Mouse (Mus musculus): Measurements from ENCODE around the gene Lmntd2. TPM values are rescaled to one million over a fixed set of nuclear protein-coding genes. Genes with fewer than 3 reads are reported as not detected.
A peak's percentile ranks its signal among the peaks of the same experiment; 100 is the strongest.

Lmntd2 gene
- polyA plus RNA-seq, 1 experiment = 0.10 TPM

DNA sequence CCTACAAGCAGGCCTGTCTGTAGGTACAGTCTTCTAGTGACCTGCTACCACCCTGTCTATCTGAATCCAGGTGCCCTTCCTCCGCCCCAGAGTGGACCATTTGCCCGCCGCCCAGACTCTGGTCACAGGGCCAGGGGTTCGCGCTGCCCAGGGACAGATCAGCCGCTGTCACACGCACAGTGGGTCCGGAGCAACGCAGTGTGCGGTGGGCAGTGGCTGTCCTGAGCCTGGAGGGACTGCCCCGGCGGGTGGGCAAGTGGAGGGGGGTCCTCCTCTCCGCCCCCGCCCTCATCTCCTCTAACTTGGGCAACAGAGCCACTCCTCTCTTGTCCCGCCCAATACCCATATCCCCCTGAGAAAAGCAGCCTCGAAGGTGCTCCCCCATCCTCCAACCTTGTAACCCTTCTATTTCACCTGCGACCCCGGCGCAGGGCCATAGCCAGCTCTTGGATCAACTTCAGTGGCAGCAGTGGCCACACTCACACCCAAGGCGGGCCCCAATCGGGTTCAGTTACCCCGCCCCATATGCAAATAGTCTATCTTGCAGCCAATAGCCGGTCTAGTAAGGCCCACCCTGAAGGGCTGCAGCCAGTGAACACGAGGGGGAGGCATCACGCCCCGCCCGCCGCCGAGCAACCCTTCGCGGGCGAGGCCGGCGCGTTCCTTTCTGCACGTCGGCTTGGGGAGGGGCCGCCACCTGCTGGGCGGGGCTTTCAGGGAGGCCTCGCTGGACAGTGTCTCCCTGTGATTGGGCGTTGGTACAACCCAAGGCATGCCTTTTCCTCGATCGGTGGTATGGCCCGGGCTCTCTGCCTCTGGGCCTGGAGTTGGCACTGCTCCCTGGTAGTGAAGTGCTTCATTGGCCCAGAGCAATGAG is 7.6 kb upstream of the Lmntd2 start:
- Histone ChIP-seq H3K4me2 (ENCODE audit: low read depth) (peak overlapping the region; percentile 85), H3K27me3 (ENCODE audit: control insufficient read depth, insufficient read depth, insufficient read length) (no peaks in the 10 kb centered on the region), H3K36me3 (ENCODE audit: control insufficient read depth, insufficient read depth) (no peaks in the 10 kb centered on the region), H3ac (ENCODE audit: control insufficient read depth, insufficient read length) (peak overlapping the region; percentile 16), H3K79me2 (ENCODE audit: control insufficient read depth, insufficient read depth) (peaks cover 18% of the 10 kb centered on the region), H3K4me3 (peak overlapping the region; percentile 53)
- peak; percentile 55 for TF ChIP-seq POLR2AphosphoS2 (IDR thresholded peaks at IDR 0.05; ENCODE audit: insufficient read length, low read depth)
- TF ChIP-seq MYOD1 (IDR thresholded peaks at IDR 0.05; ENCODE audit: control insufficient read depth in 1 of 3, insufficient read length in 2 of 3, low read depth in 2 of 3) = peak in 2 of 3 experiments; percentile 33 to 59
- no peak for TF ChIP-seq USF1 (IDR thresholded peaks at IDR 0.05; ENCODE audit: low read depth)
- TF ChIP-seq TCF3 (IDR thresholded peaks at IDR 0.05; ENCODE audit: insufficient read length, low read depth) = no peak
- TF ChIP-seq CEBPB (IDR thresholded peaks at IDR 0.05; ENCODE audit: insufficient read depth, poor library complexity, severe bottlenecking) = no peak
- no peak for TF ChIP-seq MAX (IDR thresholded peaks at IDR 0.05; ENCODE audit: low read depth)
- TF ChIP-seq REST (IDR thresholded peaks at IDR 0.05; ENCODE audit: insufficient read depth, insufficient read length) = no peak
- TF ChIP-seq MYOG (IDR thresholded peaks at IDR 0.05; ENCODE audit: control insufficient read depth in 1 of 3, insufficient read depth in 1 of 3, insufficient read length in 2 of 3, low read depth in 2 of 3) = peak in 1 of 3 experiments; percentile 56
- TF ChIP-seq TCF12 (IDR thresholded peaks at IDR 0.05; ENCODE audit: insufficient read depth, poor library complexity, severe bottlenecking) = no peak
- peak; percentile 52 for TF ChIP-seq SRF (IDR thresholded peaks at IDR 0.05; ENCODE audit: control insufficient read depth, insufficient read length, low read depth)
- no peak for TF ChIP-seq E2F4 (IDR thresholded peaks at IDR 0.05; ENCODE audit: insufficient read depth)
- peak; percentile 41 for TF ChIP-seq POLR2A (IDR thresholded peaks at IDR 0.05; ENCODE audit: insufficient read length, low read depth)

DNA sequence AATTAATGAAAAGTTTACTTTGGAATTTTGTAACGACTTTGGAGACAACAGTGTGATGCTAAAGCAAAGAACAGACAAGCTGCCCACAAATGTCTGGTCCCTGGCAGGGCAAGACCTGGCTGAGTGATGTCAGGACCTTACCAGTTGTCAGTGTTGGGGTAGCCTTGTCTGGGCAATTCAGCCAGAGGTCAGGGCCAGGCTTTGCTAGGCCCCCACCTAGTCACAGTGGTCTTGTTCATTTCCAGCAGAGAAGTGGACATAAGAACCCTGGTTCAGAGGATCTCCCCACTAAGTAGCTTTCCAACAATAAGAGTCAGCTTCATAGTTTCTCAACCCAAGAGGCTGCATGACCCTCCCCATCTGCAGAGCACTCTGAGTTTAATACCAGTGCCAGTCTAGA is 6.5 kb upstream of the Lmntd2 start:
- no peak for TF ChIP-seq SRF (IDR thresholded peaks at IDR 0.05; ENCODE audit: control insufficient read depth, insufficient read length, low read depth)
- peak overlapping the region; percentile 85 for H3K4me2 ChIP-seq (ENCODE audit: low read depth)
- H3ac ChIP-seq (ENCODE audit: control insufficient read depth, insufficient read length) = peak overlapping the region; percentile 16
- H3K36me3 ChIP-seq (ENCODE audit: control insufficient read depth, insufficient read depth) = no peaks in the 10 kb centered on the region
- peak overlapping the region; percentile 53 for H3K4me3 ChIP-seq
- no peaks in the 10 kb centered on the region for H3K27me3 ChIP-seq (ENCODE audit: control insufficient read depth, insufficient read depth, insufficient read length)
- peaks cover 18% of the 10 kb centered on the region for H3K79me2 ChIP-seq (ENCODE audit: control insufficient read depth, insufficient read depth)

DNA sequence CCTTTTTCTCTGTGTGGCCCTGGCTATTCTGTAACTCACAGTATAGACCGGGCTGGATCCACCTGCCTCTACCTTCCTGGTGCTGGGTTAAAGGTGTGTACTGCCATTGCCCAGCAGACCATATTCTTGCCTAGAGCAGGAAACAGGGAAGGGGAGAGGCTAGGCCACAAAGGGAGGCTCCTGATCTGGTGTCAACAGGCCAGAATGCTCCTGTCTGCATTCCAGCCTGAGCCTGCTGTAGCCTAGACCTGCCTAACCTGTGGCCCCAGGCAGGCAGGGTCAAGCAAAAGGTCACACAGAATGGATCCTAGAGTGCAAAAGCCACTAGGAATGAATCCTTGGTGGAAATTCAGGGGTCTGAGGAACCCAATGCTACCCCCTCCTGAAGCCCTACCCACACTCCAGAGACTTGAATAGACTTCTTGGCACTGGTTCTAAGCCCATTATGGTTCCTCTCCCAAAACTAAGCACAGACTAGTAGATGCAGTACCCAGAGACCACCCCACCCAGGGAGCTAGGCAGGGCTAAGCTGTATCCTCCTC is 5.7 kb upstream of the Lmntd2 start:
- Histone ChIP-seq H3ac (ENCODE audit: control insufficient read depth, insufficient read length) (no peak overlapping the region), H3K4me2 (ENCODE audit: low read depth) (peak overlapping the region; percentile 85), H3K79me2 (ENCODE audit: control insufficient read depth, insufficient read depth) (peaks cover 18% of the 10 kb centered on the region), H3K4me3 (peak overlapping the region; percentile 53), H3K27me3 (ENCODE audit: control insufficient read depth, insufficient read depth, insufficient read length) (no peaks in the 10 kb centered on the region), H3K36me3 (ENCODE audit: control insufficient read depth, insufficient read depth) (no peaks in the 10 kb centered on the region)
- TF ChIP-seq E2F4 (IDR thresholded peaks at IDR 0.05; ENCODE audit: insufficient read depth) = no peak
- no peak for TF ChIP-seq USF1 (IDR thresholded peaks at IDR 0.05; ENCODE audit: low read depth)
- no peak for TF ChIP-seq POLR2A (IDR thresholded peaks at IDR 0.05; ENCODE audit: insufficient read length, low read depth)
- TF ChIP-seq TCF3 (IDR thresholded peaks at IDR 0.05; ENCODE audit: insufficient read length, low read depth) = no peak
- no peak for TF ChIP-seq CEBPB (IDR thresholded peaks at IDR 0.05; ENCODE audit: insufficient read depth, poor library complexity, severe bottlenecking)
- TF ChIP-seq REST (IDR thresholded peaks at IDR 0.05; ENCODE audit: insufficient read depth, insufficient read length) = no peak
- no peak for TF ChIP-seq MYOD1 (IDR thresholded peaks at IDR 0.05; ENCODE audit: control insufficient read depth in 1 of 3, insufficient read length in 2 of 3, low read depth in 2 of 3)
- TF ChIP-seq TCF12 (IDR thresholded peaks at IDR 0.05; ENCODE audit: insufficient read depth, poor library complexity, severe bottlenecking) = no peak
- no peak for TF ChIP-seq MYOG (IDR thresholded peaks at IDR 0.05; ENCODE audit: control insufficient read depth in 1 of 3, insufficient read depth in 1 of 3, insufficient read length in 2 of 3, low read depth in 2 of 3)
- no peak for TF ChIP-seq SRF (IDR thresholded peaks at IDR 0.05; ENCODE audit: control insufficient read depth, insufficient read length, low read depth)

DNA sequence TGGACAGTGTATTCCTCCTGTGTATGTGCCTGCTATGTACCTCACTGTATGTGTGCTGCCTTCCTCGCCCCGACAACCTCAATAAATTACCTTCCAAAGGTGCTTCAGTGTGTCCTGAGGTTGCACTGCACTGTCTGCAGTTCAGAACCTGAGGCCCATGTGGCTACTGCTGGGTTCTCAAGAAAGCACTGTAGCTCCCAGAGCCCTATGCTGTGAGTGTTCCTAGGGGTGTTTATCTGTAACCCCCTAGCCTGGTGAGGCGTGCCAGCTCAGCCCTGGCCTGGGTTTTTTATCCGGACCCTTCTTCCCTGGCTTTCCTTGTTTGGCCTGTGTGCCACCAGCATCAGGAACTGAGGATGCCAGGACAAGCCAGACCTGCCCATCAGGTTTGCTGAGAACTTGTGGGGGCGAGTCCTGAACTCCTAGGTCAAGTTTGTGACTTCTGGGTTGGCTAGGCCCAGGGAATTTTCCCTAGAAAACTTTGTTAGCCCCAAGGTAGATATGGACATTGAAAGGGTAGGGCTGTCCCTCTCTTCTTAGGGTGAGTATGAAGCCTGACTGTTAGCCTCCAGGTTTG is 4.8 kb upstream of the Lmntd2 start:
- TF ChIP-seq TCF3 (IDR thresholded peaks at IDR 0.05; ENCODE audit: insufficient read length, low read depth) = no peak
- no peak for TF ChIP-seq MYOD1 (IDR thresholded peaks at IDR 0.05; ENCODE audit: control insufficient read depth in 1 of 3, insufficient read length in 2 of 3, low read depth in 2 of 3)
- no peak for TF ChIP-seq POLR2A (IDR thresholded peaks at IDR 0.05; ENCODE audit: insufficient read length, low read depth)
- no peak for TF ChIP-seq POLR2AphosphoS2 (IDR thresholded peaks at IDR 0.05; ENCODE audit: insufficient read length, low read depth)
- peaks cover under 1% of the 10 kb centered on the region for H3K27me3 ChIP-seq (ENCODE audit: control insufficient read depth, insufficient read depth, insufficient read length)
- no peak overlapping the region for H3ac ChIP-seq (ENCODE audit: control insufficient read depth, insufficient read length)
- H3K36me3 ChIP-seq (ENCODE audit: control insufficient read depth, insufficient read depth) = no peaks in the 10 kb centered on the region
- peak overlapping the region; percentile 85 for H3K4me2 ChIP-seq (ENCODE audit: low read depth)
- peak overlapping the region; percentile 39 for H3K4me3 ChIP-seq
- H3K79me2 ChIP-seq (ENCODE audit: control insufficient read depth, insufficient read depth) = peaks cover 18% of the 10 kb centered on the region

DNA sequence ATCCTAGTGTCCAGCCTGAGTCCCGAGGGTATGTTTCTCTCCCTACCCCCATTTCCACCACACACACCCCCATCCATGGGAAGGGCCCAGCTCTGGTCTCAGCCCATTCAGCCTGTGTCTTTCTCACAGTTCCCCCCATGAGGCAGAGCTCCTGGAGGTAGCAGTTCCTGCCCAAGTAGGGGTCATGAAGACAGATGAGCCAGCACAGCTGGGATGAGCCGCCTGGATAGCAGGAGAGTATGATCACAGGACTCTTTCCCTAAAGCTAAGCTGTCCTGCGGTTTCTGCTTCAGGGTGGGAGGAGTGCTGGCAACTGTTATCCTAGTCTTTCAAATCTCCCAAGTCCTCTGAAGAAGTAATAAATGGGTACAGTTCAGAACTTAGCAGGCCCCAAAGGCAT is 4.3 kb upstream of the Lmntd2 start:
- peaks cover 18% of the 10 kb centered on the region for H3K79me2 ChIP-seq (ENCODE audit: control insufficient read depth, insufficient read depth)
- H3K4me3 ChIP-seq = peak overlapping the region; percentile 39
- no peak overlapping the region for H3ac ChIP-seq (ENCODE audit: control insufficient read depth, insufficient read length)
- no peaks in the 10 kb centered on the region for H3K36me3 ChIP-seq (ENCODE audit: control insufficient read depth, insufficient read depth)
- TF ChIP-seq E2F4 (IDR thresholded peaks at IDR 0.05; ENCODE audit: insufficient read depth) = no peak
- peak in 1 of 3 experiments; percentile 43 for TF ChIP-seq MYOG (IDR thresholded peaks at IDR 0.05; ENCODE audit: control insufficient read depth in 1 of 3, insufficient read depth in 1 of 3, insufficient read length in 2 of 3, low read depth in 2 of 3)
- TF ChIP-seq SRF (IDR thresholded peaks at IDR 0.05; ENCODE audit: control insufficient read depth, insufficient read length, low read depth) = no peak
- no peak for TF ChIP-seq POLR2A (IDR thresholded peaks at IDR 0.05; ENCODE audit: insufficient read length, low read depth)
- no peak for TF ChIP-seq TCF3 (IDR thresholded peaks at IDR 0.05; ENCODE audit: insufficient read length, low read depth)
- peak; percentile 9 for TF ChIP-seq POLR2AphosphoS2 (IDR thresholded peaks at IDR 0.05; ENCODE audit: insufficient read length, low read depth)
- TF ChIP-seq MAX (IDR thresholded peaks at IDR 0.05; ENCODE audit: low read depth) = no peak
- no peak for TF ChIP-seq TCF12 (IDR thresholded peaks at IDR 0.05; ENCODE audit: insufficient read depth, poor library complexity, severe bottlenecking)
- no peak for TF ChIP-seq REST (IDR thresholded peaks at IDR 0.05; ENCODE audit: insufficient read depth, insufficient read length)
- TF ChIP-seq MYOD1 (IDR thresholded peaks at IDR 0.05; ENCODE audit: control insufficient read depth in 1 of 3, insufficient read length in 2 of 3, low read depth in 2 of 3) = peak; percentile 3 to 66 (median 63)
- TF ChIP-seq USF1 (IDR thresholded peaks at IDR 0.05; ENCODE audit: low read depth) = no peak
- no peak for TF ChIP-seq CEBPB (IDR thresholded peaks at IDR 0.05; ENCODE audit: insufficient read depth, poor library complexity, severe bottlenecking)
- peak overlapping the region; percentile 85 for H3K4me2 ChIP-seq (ENCODE audit: low read depth)
- peaks cover 6% of the 10 kb centered on the region for H3K27me3 ChIP-seq (ENCODE audit: control insufficient read depth, insufficient read depth, insufficient read length)
